Mouse (Mus musculus) lung, embryonic 15.5 days (tissue): ENCODE results near the gene Gm19402. TPM values are rescaled to one million over a fixed set of nuclear protein-coding genes. Genes with fewer than 3 reads are reported as not detected.
"Not testable (repeated sequence)": the region's sequence is repeated elsewhere in the genome, so short reads cannot be mapped to it uniquely, and the experiment has no call there.

ENCODE experiments used
- ATAC-seq: fragments of 200-750 bp; cut with Nextera tagmentation; 2 replicates; pipeline ENCODE4 v1.8.0; 2017; ENCODE audit warnings: moderate number of reproducible peaks, borderline replicate concordance; ENCODE audit not compliant: low FRiP score, low TSS enrichment; ENCODE audit errors: extremely low read depth
- H3K27ac ChIP-seq: fragments of 300-500 bp; sonication (generic); 2 replicates; pipeline ENCODE4 v1.5.1; 2015; ENCODE audit warnings: moderate library complexity, mild to moderate bottlenecking, inconsistent platforms
- H3K27me3 ChIP-seq: fragments of 300-500 bp; sonication (generic); 2 replicates; pipeline ENCODE4 v1.6.1; 2015; ENCODE audit warnings: inconsistent platforms
- H3K36me3 ChIP-seq: fragments of 300-500 bp; sonication (generic); 2 replicates; pipeline ENCODE4 v1.6.1; 2015; ENCODE audit warnings: inconsistent platforms
- H3K4me1 ChIP-seq: fragments of 300-500 bp; sonication (generic); 2 replicates; pipeline ENCODE4 v1.6.1; 2015; ENCODE audit warnings: inconsistent platforms
- H3K4me2 ChIP-seq: fragments of 300-500 bp; sonication (generic); 2 replicates; pipeline ENCODE4 v1.6.1; 2015; ENCODE audit warnings: inconsistent platforms, mild to moderate bottlenecking, moderate library complexity
- H3K4me3 ChIP-seq: fragments of 300-500 bp; sonication (generic); 2 replicates; pipeline ENCODE4 v1.5.1; 2015; ENCODE audit warnings: mild to moderate bottlenecking, inconsistent platforms
- H3K9ac ChIP-seq: fragments of 300-500 bp; sonication (generic); 2 replicates; pipeline ENCODE4 v1.6.1; 2015; ENCODE audit warnings: inconsistent platforms
- H3K9me3 ChIP-seq: fragments of 300-500 bp; sonication (generic); 2 replicates; pipeline ENCODE4 v1.6.1; 2016; ENCODE audit warnings: inconsistent platforms
- WGBS: fragments of 180-500 bp; shearing (Covaris S2); methylation state at CpG from one replicate; pipeline ENCODE4 v1.1.7; 2015; 5-methylcytosine and 5-hydroxymethylcytosine counted together
- polyA plus RNA-seq: library from polyadenylated mRNA; unstranded; fragments of >200 nt; fragmentation: Nextera tagmentation; extraction: Ambion mirVana; gene quantifications from 2 replicates; pipeline ENCODE4 v1.2.1, GENCODE M21; 2015

Gm19402 gene
- polyA plus RNA-seq: not detected in 2 replicates

DNA sequence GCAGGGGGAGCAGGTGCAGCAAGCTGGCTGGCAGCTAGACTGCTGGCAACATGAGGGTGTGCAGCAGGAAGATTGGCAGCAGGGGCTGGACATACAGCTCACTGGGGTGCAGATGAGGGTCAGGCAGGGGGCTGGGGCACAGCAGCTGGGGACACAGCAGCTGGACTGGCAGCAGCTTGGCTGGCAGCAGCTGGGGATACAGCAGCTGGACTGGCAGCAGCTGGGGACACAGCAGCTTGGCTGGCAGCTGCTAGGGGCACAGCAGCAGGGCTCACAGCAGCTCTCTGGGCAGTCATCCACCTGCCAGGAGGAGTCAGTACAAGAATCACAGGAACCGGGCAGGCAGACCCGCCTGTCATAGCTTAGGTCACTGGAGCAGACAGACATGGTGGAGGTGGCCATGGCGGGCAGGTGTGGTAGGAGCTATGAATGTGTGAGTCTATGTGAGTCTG is at the start of gene Gm19402:
TSS of gene Gm19402 (minus strand) at position 402 of the 452 bp plus-strand sequence.
- not testable (repeated sequence) for H3K4me3 ChIP-seq, H3K9me3 ChIP-seq, ATAC-seq, H3K27ac ChIP-seq, H3K9ac ChIP-seq, H3K36me3 ChIP-seq, H3K4me2 ChIP-seq
- 71% methylated on average over 3 of the region's 3 CpGs for WGBS
- Histone ChIP-seq H3K4me1 (peaks cover 13% of the 10 kb centered on the region), H3K27me3 (peaks cover 26% of the 10 kb centered on the region)

DNA sequence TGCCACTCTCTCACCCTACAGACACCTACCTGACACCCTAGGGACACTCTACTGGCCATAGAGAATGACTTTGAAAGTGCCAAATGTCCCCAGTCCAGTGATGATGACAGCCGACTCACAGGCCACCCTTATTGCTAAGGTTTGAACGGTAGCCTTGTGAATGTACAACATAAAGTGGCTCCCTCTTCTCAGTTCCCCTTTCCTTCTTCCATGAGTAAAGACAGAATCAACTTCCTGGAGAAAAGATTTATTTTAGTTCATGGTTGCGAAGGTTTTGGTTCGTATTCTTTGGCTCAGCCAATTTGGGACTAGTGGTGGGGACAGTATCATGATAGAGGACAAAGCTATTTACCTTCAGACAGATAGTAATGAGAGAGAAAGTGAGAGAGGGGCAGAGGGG is 48.4 kb upstream of the Gm19402 start:
- H3K9ac ChIP-seq: no peak overlapping the region
- no peaks in the 10 kb centered on the region for H3K9me3 ChIP-seq
- no peak for ATAC-seq
- no peak overlapping the region for H3K4me3 ChIP-seq
- no peak overlapping the region for H3K4me2 ChIP-seq
- H3K27ac ChIP-seq: no peak overlapping the region
- no peaks in the 10 kb centered on the region for H3K36me3 ChIP-seq
- no peaks in the 10 kb centered on the region for H3K4me1 ChIP-seq
- H3K27me3 ChIP-seq: no peaks in the 10 kb centered on the region
- WGBS: 76% methylated on average over 4 of the region's 4 CpGs

DNA sequence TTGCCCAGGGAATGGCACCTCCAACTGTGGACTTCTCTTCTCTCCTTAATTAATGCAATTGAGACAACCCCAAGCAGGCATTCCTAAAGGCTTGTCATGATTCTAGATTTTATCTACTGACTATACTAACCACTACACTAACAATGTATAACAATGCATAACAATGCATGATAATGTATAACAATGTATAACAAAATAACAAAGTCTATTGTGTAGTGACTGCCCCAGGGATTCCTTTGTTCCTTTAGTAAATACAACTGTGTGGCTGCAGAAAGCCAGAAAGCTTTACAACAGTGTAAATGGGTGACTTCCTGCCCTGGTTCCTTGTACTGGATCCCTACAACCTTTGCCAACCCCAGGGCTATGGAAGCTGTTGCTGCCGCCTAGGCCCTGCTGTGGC is 45.4 kb upstream of the Gm19402 start:
- no peak overlapping the region for H3K4me2 ChIP-seq
- no peak overlapping the region for H3K27ac ChIP-seq
- no peak for ATAC-seq
- H3K9ac ChIP-seq: no peak overlapping the region
- no peaks in the 10 kb centered on the region for H3K36me3 ChIP-seq
- no peak overlapping the region for H3K4me3 ChIP-seq
- H3K9me3 ChIP-seq: no peaks in the 10 kb centered on the region
- H3K27me3 ChIP-seq: no peaks in the 10 kb centered on the region
- 82% methylated on average over 1 of the region's 1 CpGs for WGBS
- H3K4me1 ChIP-seq: no peaks in the 10 kb centered on the region

DNA sequence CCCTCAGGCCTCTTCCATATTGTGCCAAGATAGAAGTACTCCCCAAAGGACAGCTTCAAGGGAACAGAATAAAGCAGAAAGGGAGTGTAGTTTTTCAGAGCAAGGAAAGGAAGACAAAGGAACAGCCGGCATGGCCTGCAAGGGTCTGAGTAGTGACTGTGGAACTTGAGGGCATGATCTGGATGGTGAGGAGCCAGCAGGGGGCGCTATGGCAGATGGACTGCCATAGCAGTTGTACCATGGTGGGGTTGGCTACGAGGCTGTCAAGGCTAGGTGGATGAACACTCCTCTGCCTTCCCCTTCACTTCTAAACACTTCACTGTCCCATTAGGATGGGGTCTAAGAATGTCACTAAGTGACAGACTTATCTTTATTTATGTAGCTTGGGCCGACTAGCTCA is 38.7 kb upstream of the Gm19402 start:
- no peaks in the 10 kb centered on the region for H3K36me3 ChIP-seq
- no peak overlapping the region for H3K4me3 ChIP-seq
- 40% methylated on average over 4 of the region's 4 CpGs for WGBS
- no peaks in the 10 kb centered on the region for H3K9me3 ChIP-seq
- H3K4me1 ChIP-seq: no peaks in the 10 kb centered on the region
- H3K27me3 ChIP-seq: no peaks in the 10 kb centered on the region
- H3K4me2 ChIP-seq: no peak overlapping the region
- no peak overlapping the region for H3K9ac ChIP-seq
- no peak overlapping the region for H3K27ac ChIP-seq
- no peak for ATAC-seq

DNA sequence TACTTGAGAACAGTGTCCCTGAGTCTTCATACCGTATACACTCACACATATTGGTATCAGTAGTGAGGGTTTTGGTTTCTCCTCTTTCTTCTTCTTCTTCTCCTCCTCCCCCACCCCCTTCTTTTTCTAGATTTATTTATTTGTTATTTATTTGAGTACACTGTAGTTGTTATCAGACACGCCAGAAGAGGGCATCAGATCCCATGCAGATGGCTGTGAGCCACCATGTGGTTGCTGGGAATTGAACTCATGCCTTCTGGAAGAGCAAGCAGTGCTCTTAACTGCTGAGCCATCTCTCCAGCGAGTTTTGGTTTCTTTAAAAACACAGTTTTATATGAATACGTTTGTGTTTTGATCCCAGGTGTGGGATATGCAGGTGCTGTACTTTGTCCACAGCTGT is 37.7 kb upstream of the Gm19402 start:
- H3K4me2 ChIP-seq: no peak overlapping the region
- H3K36me3 ChIP-seq: no peaks in the 10 kb centered on the region
- WGBS: 54% methylated on average over 4 of the region's 4 CpGs
- ATAC-seq: no peak
- H3K27ac ChIP-seq: no peak overlapping the region
- H3K4me3 ChIP-seq: no peak overlapping the region
- H3K9me3 ChIP-seq: no peaks in the 10 kb centered on the region
- no peak overlapping the region for H3K9ac ChIP-seq
- H3K27me3 ChIP-seq: no peaks in the 10 kb centered on the region
- no peaks in the 10 kb centered on the region for H3K4me1 ChIP-seq

DNA sequence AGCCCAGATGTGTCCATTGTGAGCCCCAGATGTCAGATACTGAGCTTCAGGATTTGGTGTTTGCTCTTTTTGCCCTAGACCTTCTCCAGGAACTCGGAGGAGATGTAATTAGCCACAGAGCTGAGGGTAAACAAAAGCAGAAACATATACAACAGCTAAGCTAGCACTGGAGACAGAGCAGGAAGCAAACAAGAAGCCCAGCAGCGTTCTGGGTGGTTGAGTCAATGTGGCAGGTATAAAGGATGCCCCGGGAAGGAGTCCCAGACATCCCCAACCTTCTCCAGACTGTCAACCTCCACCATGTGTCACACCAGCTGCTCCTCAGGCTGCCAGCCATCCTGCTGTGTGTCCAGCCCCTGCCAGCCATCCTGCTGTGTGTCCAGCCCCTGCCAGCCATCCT is 35.6 kb upstream of the Gm19402 start, which contains the start of gene Gm10100:
TSS of gene Gm10100 (plus strand) at position 301 of the 400 bp plus-strand sequence.
- Histone ChIP-seq H3K9ac (no peak within 1 kb of the TSS), H3K4me3 (no peak within 1 kb of the TSS), H3K4me1 (no peaks in the 10 kb centered on the region), H3K9me3 (no peaks in the 10 kb centered on the region), H3K27ac (no peak within 1 kb of the TSS), H3K27me3 (no peaks in the 10 kb centered on the region), H3K36me3 (no peaks in the 10 kb centered on the region), H3K4me2 (no peak within 1 kb of the TSS)
- ATAC-seq: no peak
- 17% methylated on average over 3 of the region's 3 CpGs for WGBS

DNA sequence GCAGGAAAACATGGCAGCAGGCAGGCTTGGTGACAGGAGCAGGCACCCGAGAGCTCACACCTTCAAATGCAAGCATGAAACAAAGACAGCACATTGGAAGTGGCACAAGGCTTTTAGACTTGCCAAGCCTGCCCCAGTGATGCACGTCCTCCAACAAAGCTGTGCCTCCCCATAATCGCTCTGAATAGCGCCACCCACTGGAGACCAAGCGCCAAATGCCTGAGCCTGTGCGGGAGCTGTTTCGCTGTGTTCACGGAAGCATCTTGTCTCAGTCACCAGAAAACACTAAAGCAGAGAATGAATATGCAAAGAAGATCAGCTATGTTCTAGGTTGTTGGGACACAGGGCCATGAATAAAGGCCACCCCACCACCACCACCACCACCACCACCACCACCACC is 34.3 kb upstream of the Gm19402 start:
- Histone ChIP-seq H3K4me1 (no peaks in the 10 kb centered on the region), H3K9me3 (no peaks in the 10 kb centered on the region), H3K27me3 (no peaks in the 10 kb centered on the region), H3K9ac (no peak overlapping the region), H3K27ac (no peak overlapping the region), H3K4me3 (no peak overlapping the region), H3K36me3 (no peaks in the 10 kb centered on the region), H3K4me2 (no peak overlapping the region)
- ATAC-seq: no peak
- WGBS: 72% methylated on average over 8 of the region's 8 CpGs

DNA sequence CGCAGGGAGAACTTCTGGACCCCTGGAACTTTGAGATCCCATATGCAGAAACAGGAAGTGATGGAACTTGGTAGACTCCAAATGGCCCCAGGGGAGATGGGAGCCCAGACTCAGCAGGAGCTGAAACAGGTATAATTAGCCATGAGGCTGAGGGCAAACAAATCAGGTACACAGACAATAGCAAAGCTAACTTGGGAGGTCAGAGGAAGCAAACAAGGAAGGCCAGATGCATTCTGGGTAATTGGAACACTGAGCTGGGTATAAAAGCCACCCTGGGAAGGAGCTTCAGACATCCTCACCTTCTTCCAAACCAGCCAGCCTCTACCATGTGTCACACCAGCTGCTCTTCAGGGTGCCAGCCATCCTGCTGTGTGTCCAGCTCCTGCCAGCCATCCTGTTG is 29.7 kb upstream of the Gm19402 start, which contains the start of gene Krtap12-1:
TSS of gene Krtap12-1 (plus strand) at position 301 of the 400 bp plus-strand sequence.
- 86% methylated on average over 1 of the region's 1 CpGs for WGBS
- not testable (repeated sequence) for ATAC-seq, H3K4me2 ChIP-seq, H3K9ac ChIP-seq, H3K27me3 ChIP-seq, H3K4me3 ChIP-seq, H3K36me3 ChIP-seq, H3K4me1 ChIP-seq, H3K9me3 ChIP-seq, H3K27ac ChIP-seq

DNA sequence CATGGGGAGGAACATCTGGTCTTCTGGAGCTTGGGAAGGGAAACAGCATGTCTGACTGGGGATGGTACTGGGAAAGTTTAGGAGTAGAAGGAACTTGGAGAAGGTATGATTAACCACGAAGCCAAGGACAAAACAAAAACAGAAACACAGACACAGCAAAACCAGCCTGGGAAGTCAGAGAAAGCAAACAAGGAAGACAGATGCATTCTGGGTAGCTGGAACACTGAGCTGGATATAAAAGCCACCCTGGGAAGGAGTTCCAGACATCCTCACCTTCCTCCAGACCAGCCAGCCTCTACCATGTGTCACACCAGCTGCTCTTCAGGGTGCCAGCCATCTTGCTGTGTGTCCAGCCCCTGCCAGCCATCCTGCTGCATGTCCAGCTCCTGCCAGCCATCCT is 24.9 kb upstream of the Gm19402 start, which contains the start of gene Gm10142:
TSS of gene Gm10142 (plus strand) at position 301 of the 400 bp plus-strand sequence.
- H3K4me3 ChIP-seq: no peak within 1 kb of the TSS
- no peaks in the 10 kb centered on the region for H3K27me3 ChIP-seq
- 89% methylated on average over 1 of the region's 1 CpGs for WGBS
- no peak within 1 kb of the TSS for H3K27ac ChIP-seq
- no peaks in the 10 kb centered on the region for H3K36me3 ChIP-seq
- H3K4me1 ChIP-seq: no peaks in the 10 kb centered on the region
- no peaks in the 10 kb centered on the region for H3K9me3 ChIP-seq
- ATAC-seq: no peak
- no peak within 1 kb of the TSS for H3K9ac ChIP-seq
- no peak within 1 kb of the TSS for H3K4me2 ChIP-seq

DNA sequence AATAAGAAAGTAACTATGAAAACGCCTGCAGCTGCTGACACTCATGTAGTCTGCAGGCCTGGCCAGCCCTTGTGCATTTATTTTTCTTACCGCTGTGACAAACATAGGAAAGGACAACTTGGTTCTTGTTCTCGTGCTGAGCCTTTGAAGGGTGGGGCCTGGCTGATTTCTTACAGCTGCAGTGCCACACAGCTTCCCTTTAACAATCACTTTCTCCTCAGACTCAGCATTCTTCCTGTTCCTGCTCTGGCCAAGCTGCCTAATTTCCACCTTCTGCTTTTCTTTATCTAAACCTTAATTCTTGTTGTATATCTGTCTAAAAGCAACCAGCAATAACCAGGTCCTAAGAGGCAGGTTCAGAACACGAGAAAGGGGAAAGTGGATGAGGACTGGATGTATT is 23.2 kb upstream of the Gm19402 start:
- Histone ChIP-seq H3K9ac (no peak overlapping the region), H3K4me1 (no peaks in the 10 kb centered on the region)
- ATAC-seq: no peak

DNA sequence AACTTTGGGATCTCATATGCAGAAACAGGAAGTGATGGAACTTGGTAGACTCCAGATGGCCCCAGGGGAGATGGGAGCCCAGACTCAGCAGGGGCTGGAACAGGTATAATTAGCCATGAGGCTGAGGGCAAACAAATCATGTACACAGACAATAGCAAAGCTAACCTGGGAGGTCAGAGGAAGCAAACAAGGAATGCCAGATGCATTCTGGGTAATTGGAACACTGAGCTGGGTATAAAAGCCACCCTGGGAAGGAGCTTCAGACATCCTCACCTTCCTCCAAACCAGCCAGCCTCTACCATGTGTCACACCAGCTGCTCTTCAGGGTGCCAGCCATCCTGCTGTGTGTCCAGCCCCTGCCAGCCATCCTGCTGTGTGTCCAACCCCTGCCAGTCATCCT is 20.6 kb upstream of the Gm19402 start, which contains the start of gene Gm10024:
TSS of gene Gm10024 (plus strand) at position 301 of the 400 bp plus-strand sequence.
- not testable (repeated sequence) for H3K4me2 ChIP-seq, H3K4me1 ChIP-seq, H3K9ac ChIP-seq, H3K36me3 ChIP-seq, ATAC-seq, H3K9me3 ChIP-seq, H3K27me3 ChIP-seq, H3K27ac ChIP-seq, H3K4me3 ChIP-seq

More for the DNA sequence above, 23.2 kb upstream of the Gm19402 start:
- no peaks in the 10 kb centered on the region for H3K27me3 ChIP-seq
- H3K27ac ChIP-seq: no peak overlapping the region
- no peak overlapping the region for H3K4me3 ChIP-seq
- H3K4me2 ChIP-seq: no peak overlapping the region
- 57% methylated on average over 4 of the region's 4 CpGs for WGBS
- no peaks in the 10 kb centered on the region for H3K36me3 ChIP-seq
- no peaks in the 10 kb centered on the region for H3K9me3 ChIP-seq

DNA sequence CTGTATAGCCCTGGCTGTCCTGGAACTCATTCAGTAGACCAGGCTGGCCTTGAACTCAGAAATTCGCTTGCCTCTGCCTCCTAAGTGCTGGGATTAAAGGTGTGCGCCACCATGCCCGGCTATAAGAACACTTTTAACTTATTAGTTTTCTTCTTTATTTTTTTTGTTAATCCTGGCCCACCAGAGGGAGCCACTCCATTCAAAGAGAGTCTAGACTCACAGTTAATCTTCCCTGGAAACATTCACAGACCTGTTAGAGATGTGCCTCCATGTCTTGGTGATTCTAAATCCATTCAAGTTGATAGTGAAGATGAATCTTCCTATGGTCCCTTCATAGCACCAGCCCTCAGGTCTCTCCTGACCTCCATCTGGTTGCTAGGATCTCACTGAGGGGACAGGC is 19.3 kb upstream of the Gm19402 start:
- Histone ChIP-seq H3K9ac (no peak overlapping the region), H3K27me3 (no peaks in the 10 kb centered on the region), H3K4me2 (no peak overlapping the region), H3K27ac (no peak overlapping the region), H3K9me3 (no peaks in the 10 kb centered on the region), H3K36me3 (no peaks in the 10 kb centered on the region), H3K4me3 (no peak overlapping the region), H3K4me1 (no peaks in the 10 kb centered on the region)
- 77% methylated on average over 3 of the region's 3 CpGs for WGBS
- no peak for ATAC-seq

DNA sequence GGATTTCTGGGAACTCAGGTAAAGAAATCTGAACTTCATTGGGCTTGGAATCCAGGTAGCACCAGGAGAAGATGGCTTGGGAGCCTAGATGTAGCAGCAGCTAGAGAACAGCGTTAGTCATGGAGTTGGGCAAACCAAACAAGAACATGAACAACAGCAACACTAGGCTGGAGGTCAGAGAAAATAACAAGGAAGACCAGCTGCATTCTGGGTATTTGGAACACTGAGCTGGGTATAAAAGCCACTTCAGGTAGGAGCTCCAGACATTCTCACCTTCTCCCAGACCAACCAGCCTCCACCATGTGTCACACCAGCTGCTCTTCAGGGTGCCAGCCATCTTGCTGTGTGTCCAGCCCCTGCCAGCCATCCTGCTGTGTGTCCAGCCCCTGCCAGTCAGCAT is 15.8 kb upstream of the Gm19402 start, which contains the start of gene Gm10272:
TSS of gene Gm10272 (plus strand) at position 301 of the 400 bp plus-strand sequence.
- ATAC-seq: no peak
- WGBS: 96% methylated on average over 1 of the region's 1 CpGs
- no peaks in the 10 kb centered on the region for H3K9me3 ChIP-seq

More for the DNA sequence above, 15.8 kb upstream of the Gm19402 start, which contains the start of gene Gm10272:
- Histone ChIP-seq H3K4me3 (no peak within 1 kb of the TSS), H3K27ac (no peak within 1 kb of the TSS), H3K36me3 (no peaks in the 10 kb centered on the region), H3K4me2 (no peak within 1 kb of the TSS), H3K4me1 (no peaks in the 10 kb centered on the region), H3K9ac (no peak within 1 kb of the TSS), H3K27me3 (no peaks in the 10 kb centered on the region)
